Mouse (Mus musculus) lung, postnatal 0 days (tissue): ENCODE measurements around the gene Srpx. TPM values are rescaled to one million over a fixed set of nuclear protein-coding genes. Genes with fewer than 3 reads are reported as not detected.

ENCODE experiments used
- ATAC-seq: fragments of 200-750 bp; cut with Nextera tagmentation; 2 replicates; pipeline ENCODE4 v1.8.0; 2017; ENCODE audit warnings: moderate library complexity
- DNase-seq: peaks from one replicate; pipeline ENCODE4 v3.0.0-alpha.2; 2016; ENCODE audit warnings: low spot score
- H3K27ac ChIP-seq: fragments of 300-500 bp; sonication (generic); 2 replicates; pipeline ENCODE4 v1.5.1; 2014; ENCODE audit warnings: antibody characterized with exemption, mild to moderate bottlenecking, low read length, mixed read lengths
- H3K27me3 ChIP-seq: fragments of 300-500 bp; sonication (generic); replicated peaks from 2 replicates; pipeline ENCODE4 v1.6.1; 2014; ENCODE audit warnings: low read length, mixed read lengths; ENCODE audit not compliant: insufficient read depth
- H3K36me3 ChIP-seq: fragments of 300-500 bp; sonication (generic); 2 replicates; pipeline ENCODE4 v1.6.1; 2014; ENCODE audit warnings: low read length, mixed read lengths; ENCODE audit not compliant: insufficient read depth
- H3K4me1 ChIP-seq: fragments of 300-500 bp; sonication (generic); 2 replicates; pipeline ENCODE4 v1.6.1; 2014; ENCODE audit warnings: antibody characterized with exemption, low read depth, low read length, mixed read lengths; ENCODE audit not compliant: insufficient read depth
- H3K4me2 ChIP-seq: fragments of 300-500 bp; sonication (generic); replicated peaks from 2 replicates; pipeline ENCODE4 v1.6.1; 2014; ENCODE audit warnings: low read depth, mild to moderate bottlenecking, low read length, moderate library complexity, mixed read lengths
- H3K4me3 ChIP-seq: fragments of 300-500 bp; sonication (generic); 2 replicates; pipeline ENCODE4 v1.5.1; 2014; ENCODE audit warnings: low read depth, low read length
- H3K9ac ChIP-seq: fragments of 300-500 bp; sonication (generic); replicated peaks from 2 replicates; pipeline ENCODE4 v1.6.1; 2014; ENCODE audit warnings: low read depth, mild to moderate bottlenecking
- H3K9me3 ChIP-seq: fragments of 300-500 bp; sonication (generic); 2 replicates; pipeline ENCODE4 v1.6.1; 2016; ENCODE audit warnings: low read length, mixed read lengths
- CTCF ChIP-seq: IDR thresholded peaks from 2 replicates; pipeline ENCODE4 v1.5.1; 2016; ENCODE audit warnings: antibody characterized with exemption, mild to moderate bottlenecking
- EP300 ChIP-seq: IDR thresholded peaks from 2 replicates; pipeline ENCODE4 v1.6.1; 2016; ENCODE audit warnings: antibody characterized with exemption, mild to moderate bottlenecking, control low read depth
- WGBS: fragments of 180-500 bp; shearing (Covaris S2); extraction: QIAGEN DNeasy Blood & Tissue Kit; methylation state at CpG from one replicate; pipeline ENCODE4 v1.1.7; 2014; 5-methylcytosine and 5-hydroxymethylcytosine counted together
- polyA plus RNA-seq: library from polyadenylated mRNA; unstranded; fragments of >200 nt; fragmentation: Nextera tagmentation; extraction: Ambion mirVana; gene quantifications from 2 replicates; pipeline ENCODE4 v1.2.1, GENCODE M21; 2015

The Srpx gene
- polyA plus RNA-seq, 1 experiment from 2014 or later = 13.9 TPM

DNA sequence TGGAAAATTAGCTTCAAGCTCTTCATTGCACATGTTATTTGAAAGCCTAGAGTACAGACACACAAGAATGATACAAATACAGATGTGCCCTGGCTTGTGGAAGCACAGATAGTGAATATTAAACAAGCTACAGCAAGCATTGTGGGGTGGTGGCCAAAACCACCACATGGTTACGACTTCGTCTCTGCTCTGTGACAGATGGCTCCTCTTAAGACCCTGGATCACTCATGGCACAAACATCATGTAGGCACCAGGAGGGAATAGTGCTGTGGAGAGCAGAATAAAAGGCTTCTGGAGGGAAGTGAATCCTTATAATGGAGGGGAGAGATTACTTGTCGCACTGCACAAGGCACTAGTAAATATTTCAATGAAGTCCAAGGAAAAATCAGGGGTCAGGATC, 21.7 kb downstream of the Srpx start:
- WGBS = 74% methylated on average over 3 of the region's 3 CpGs

DNA sequence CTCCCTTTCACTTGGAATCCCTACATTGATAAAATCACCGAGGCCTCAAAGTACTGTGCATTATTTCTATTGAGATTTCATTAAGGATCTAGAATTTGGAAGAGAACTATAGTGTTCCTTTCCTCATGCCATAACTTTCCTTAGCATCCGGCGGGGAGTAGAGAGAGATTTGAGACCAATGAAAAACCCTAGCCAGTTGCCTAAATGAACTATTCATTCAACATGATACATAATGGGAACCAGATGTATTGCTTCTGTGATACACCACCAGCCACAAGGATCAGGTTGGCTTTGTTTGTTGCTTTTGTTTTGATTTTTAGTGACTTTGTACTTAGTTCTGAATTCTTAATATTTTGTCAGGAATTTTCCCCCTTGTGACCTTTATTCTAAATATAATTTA, 37.1 kb downstream of the Srpx start:
- H3K9ac ChIP-seq = no peak overlapping the region
- H3K4me1 ChIP-seq = no peaks in the 10 kb centered on the region
- no peak for ATAC-seq
- WGBS = 84% methylated on average over 3 of the region's 3 CpGs
- no peak overlapping the region for H3K27ac ChIP-seq
- no peak overlapping the region for H3K4me2 ChIP-seq
- no peaks in the 10 kb centered on the region for H3K9me3 ChIP-seq
- H3K4me3 ChIP-seq = no peak overlapping the region
- H3K27me3 ChIP-seq = no peaks in the 10 kb centered on the region
- no peak for TF ChIP-seq CTCF
- H3K36me3 ChIP-seq = no peaks in the 10 kb centered on the region
- no peak for DNase-seq

More for the DNA sequence above, 21.7 kb downstream of the Srpx start:
- no peaks in the 10 kb centered on the region for H3K36me3 ChIP-seq
- H3K4me3 ChIP-seq = no peak overlapping the region
- no peaks in the 10 kb centered on the region for H3K27me3 ChIP-seq
- H3K4me2 ChIP-seq = no peak overlapping the region
- H3K4me1 ChIP-seq = no peaks in the 10 kb centered on the region
- no peaks in the 10 kb centered on the region for H3K9me3 ChIP-seq
- DNase-seq (no peak), ATAC-seq (no peak)
- H3K9ac ChIP-seq = no peak overlapping the region
- H3K27ac ChIP-seq = no peak overlapping the region
- TF ChIP-seq CTCF (no peak), EP300 (no peak)

DNA sequence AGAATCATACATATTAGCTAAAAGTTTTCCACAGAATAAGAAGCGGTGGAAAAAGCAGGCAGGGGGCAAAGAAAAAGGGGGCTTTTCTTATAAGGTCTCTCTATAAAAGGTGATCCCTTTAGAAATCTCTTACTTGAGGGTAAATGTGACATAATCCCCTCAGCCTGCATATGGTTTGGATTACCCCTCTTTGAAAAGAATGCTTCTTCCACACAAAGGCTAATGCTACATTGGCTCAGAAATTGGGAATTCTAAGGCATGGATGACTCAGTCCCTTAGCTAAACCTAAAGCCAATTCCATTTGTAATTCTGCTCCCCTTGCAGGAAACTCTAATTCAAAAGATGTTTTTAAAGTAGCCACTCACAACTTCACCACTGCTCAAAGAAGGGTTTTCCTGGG, 37.5 kb downstream of the Srpx start:
- H3K27ac ChIP-seq = no peak overlapping the region
- no peaks in the 10 kb centered on the region for H3K4me1 ChIP-seq
- no peak for DNase-seq
- no peak for TF ChIP-seq EP300
- no peaks in the 10 kb centered on the region for H3K9me3 ChIP-seq
- H3K4me2 ChIP-seq = no peak overlapping the region
- ATAC-seq = no peak
- H3K4me3 ChIP-seq = no peak overlapping the region
- H3K36me3 ChIP-seq = no peaks in the 10 kb centered on the region
- no peaks in the 10 kb centered on the region for H3K27me3 ChIP-seq
- H3K9ac ChIP-seq = no peak overlapping the region
- WGBS = 65% methylated on average over 1 of the region's 1 CpGs

DNA sequence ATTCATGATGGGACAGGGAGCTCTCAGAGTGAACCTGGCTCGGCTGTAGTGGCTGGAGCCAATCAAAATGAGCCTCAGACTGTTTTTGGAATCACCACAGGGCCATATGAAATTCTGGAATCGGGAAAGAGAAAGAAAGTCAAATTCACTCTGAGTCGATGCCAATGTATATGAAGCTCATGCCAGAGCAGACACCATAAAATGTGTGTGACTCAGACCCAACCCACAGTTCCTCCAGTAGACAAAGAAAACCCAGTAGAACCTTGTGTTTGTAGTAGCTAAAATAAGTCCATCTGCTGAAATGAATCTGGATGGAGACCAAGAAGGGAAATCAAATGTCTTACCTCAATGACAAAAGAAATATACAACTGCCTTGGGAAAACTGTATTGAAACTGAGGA, 43.5 kb downstream of the Srpx start:
- Histone ChIP-seq H3K9me3 (no peaks in the 10 kb centered on the region), H3K4me3 (no peak overlapping the region), H3K27me3 (no peaks in the 10 kb centered on the region), H3K27ac (no peak overlapping the region), H3K36me3 (no peaks in the 10 kb centered on the region), H3K9ac (no peak overlapping the region), H3K4me2 (no peak overlapping the region), H3K4me1 (no peaks in the 10 kb centered on the region)
- ATAC-seq (no peak), DNase-seq (no peak)
- no peak for TF ChIP-seq CTCF
- TF ChIP-seq EP300 = no peak
- 67% methylated on average over 3 of the region's 3 CpGs for WGBS

DNA sequence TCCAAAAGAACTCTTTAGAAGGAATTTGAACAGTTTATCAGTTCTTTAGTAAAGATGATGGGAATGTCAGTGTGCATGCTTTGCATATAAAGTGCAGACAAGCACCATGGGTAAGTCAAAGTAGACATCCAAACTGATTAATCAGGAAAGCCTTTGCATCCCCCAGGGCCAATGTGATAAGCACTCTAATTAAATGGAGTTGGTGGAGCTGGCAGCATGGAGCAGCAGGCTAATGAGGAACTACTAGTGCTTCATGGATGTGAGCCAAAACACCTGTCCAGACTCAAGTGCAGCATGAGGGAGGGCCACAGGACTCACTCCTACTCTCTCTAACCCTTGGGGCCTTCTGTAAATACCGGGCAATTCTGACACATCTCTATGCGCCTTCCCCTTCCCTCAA, 46.0 kb downstream of the Srpx start:
- no peak overlapping the region for H3K4me3 ChIP-seq
- no peak for TF ChIP-seq EP300
- no peak for DNase-seq
- H3K27ac ChIP-seq = no peak overlapping the region
- WGBS = 58% methylated on average over 2 of the region's 2 CpGs
- H3K9ac ChIP-seq = no peak overlapping the region
- no peaks in the 10 kb centered on the region for H3K4me1 ChIP-seq
- no peak for ATAC-seq
- no peaks in the 10 kb centered on the region for H3K9me3 ChIP-seq
- H3K27me3 ChIP-seq = no peaks in the 10 kb centered on the region
- no peaks in the 10 kb centered on the region for H3K36me3 ChIP-seq
- no peak overlapping the region for H3K4me2 ChIP-seq

DNA sequence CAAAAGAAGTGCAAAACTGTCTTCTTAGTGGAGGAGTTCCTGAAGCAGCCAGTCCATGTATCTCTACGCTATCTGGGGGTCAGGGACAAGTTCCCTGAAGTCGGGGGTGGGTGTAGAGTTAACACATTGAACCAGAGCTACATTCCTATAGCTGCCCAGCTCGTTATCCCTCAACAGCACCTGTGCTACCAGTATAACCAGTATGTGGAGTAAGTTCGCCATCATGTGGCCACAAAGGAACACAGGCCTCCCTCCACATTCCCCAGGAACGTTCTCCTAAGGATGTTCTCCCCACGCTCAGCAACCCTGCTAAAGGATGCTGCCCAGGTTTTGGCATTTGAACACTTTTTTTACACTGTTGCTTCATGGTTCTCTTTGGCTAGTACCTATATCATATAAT, 46.8 kb downstream of the Srpx start:
- peak; percentile 25 for DNase-seq
- H3K4me1 ChIP-seq = no peaks in the 10 kb centered on the region
- 21% methylated on average over 6 of the region's 6 CpGs for WGBS

DNA sequence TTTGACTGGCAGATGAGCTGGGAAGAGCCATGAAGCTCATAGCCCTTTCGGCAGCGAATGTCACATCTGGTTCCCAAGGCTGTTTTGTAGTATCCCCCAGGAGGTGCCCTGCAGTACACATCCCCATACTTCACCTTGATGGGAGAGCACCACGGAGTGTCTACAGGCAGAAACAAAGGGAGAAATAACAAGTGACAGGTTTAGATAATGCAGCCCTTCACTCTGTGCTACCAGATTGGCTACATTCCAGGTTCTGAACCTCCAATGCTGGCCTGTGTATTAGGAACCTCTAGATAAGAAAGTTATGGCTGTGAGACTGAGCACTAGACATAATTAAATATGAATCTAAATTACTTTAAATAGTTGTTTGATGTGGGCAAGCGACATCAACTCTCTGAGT, 48.1 kb downstream of the Srpx start:
- DNase-seq = no peak
- TF ChIP-seq CTCF = no peak
- no peak for TF ChIP-seq EP300
- no peak overlapping the region for H3K9ac ChIP-seq
- no peaks in the 10 kb centered on the region for H3K36me3 ChIP-seq
- H3K9me3 ChIP-seq = no peaks in the 10 kb centered on the region
- H3K4me3 ChIP-seq = no peak overlapping the region
- H3K4me2 ChIP-seq = no peak overlapping the region
- no peaks in the 10 kb centered on the region for H3K27me3 ChIP-seq
- H3K4me1 ChIP-seq = no peaks in the 10 kb centered on the region
- no peak overlapping the region for H3K27ac ChIP-seq
- 68% methylated on average over 4 of the region's 4 CpGs for WGBS
- no peak for ATAC-seq

More for the DNA sequence above, 46.8 kb downstream of the Srpx start:
- no peak overlapping the region for H3K4me3 ChIP-seq
- TF ChIP-seq EP300 (no peak), CTCF (peak; percentile 67)
- H3K36me3 ChIP-seq = no peaks in the 10 kb centered on the region
- H3K4me2 ChIP-seq = no peak overlapping the region
- H3K9ac ChIP-seq = no peak overlapping the region
- H3K27me3 ChIP-seq = no peaks in the 10 kb centered on the region
- no peaks in the 10 kb centered on the region for H3K9me3 ChIP-seq
- H3K27ac ChIP-seq = no peak overlapping the region
- no peak for ATAC-seq
